9 mouse cellular contexts compared by ENCODE assay signal in genomic region chr1:91054815-91055214, GRCm38 (mm10). TPM values are rescaled to one million over a fixed set of nuclear protein-coding genes. Genes with fewer than 3 reads are reported as not detected.
DNase-seq lines count a peak whose midpoint lies in the region; ATAC-seq and TF ChIP-seq lines count a peak whose summit lies in the region.
"Had no signal": no experiment of that assay in that cellular context is flagged by ENCODE, and none has a peak within 500 bp of the region (broad histone marks: within the 10 kb centered on the region; RNA-seq: fewer than 3 reads in every experiment).

No protein-coding gene starts in this region.

- 81% methylated on average over 3 of the region's 3 CpGs for WGBS in hindbrain, embryonic 10.5 days
- 66% methylated on average over 3 of the region's 3 CpGs for whole genome bisulfite sequencing in hindbrain, embryonic 14.5 days
- WGBS in heart, embryonic 16.5 days, result 27% methylated on average over 3 of the region's 3 CpGs
- WGBS in lung, postnatal 0 days, result 18% methylated on average over 3 of the region's 3 CpGs
- 73% methylated on average over 3 of the region's 3 CpGs for whole genome bisulfite sequencing in forebrain, embryonic 12.5 days
- WGBS in forebrain, embryonic 14.5 days, result 76% methylated on average over 3 of the region's 3 CpGs

- H3K9ac ChIP-seq in hindbrain, embryonic 14.5 days, result no peak overlapping the region
- H3K9ac ChIP-seq in heart, embryonic 16.5 days (ENCODE audit: low read length), result peak overlapping the region; percentile 87
- H3K9ac ChIP-seq in lung, postnatal 0 days (replicated peaks; ENCODE audit: low read depth), result peak overlapping the region; percentile 71; the same call in 1 of the 2 replicates
- no peak overlapping the region for H3K9ac ChIP-seq in forebrain, embryonic 12.5 days
- no peak overlapping the region for H3K9ac ChIP-seq in forebrain, embryonic 14.5 days (ENCODE audit: low read length)

- TF ChIP-seq EP300 in lung, postnatal 0 days (IDR thresholded peaks at IDR 0.05), result no peak

- TF ChIP-seq CTCF in lung, postnatal 0 days (IDR thresholded peaks at IDR 0.05), result 0 out of 2 replicates have a peak, but pooled peaks have one; percentile 3

- no peak overlapping the region for H3K4me2 ChIP-seq in hindbrain, embryonic 14.5 days (replicated peaks)
- H3K4me2 ChIP-seq in heart, embryonic 16.5 days (ENCODE audit: low read depth, low read length), result peak overlapping the region; percentile 95
- H3K4me2 ChIP-seq in lung, postnatal 0 days (replicated peaks; ENCODE audit: low read depth, low read length), result peak overlapping the region; percentile 75
- no peak overlapping the region for H3K4me2 ChIP-seq in forebrain, embryonic 12.5 days
- no peak overlapping the region for H3K4me2 ChIP-seq in forebrain, embryonic 14.5 days (ENCODE audit: low read length)

- H3K27ac ChIP-seq in hindbrain, embryonic 10.5 days, result peak overlapping the region; percentile 45; the same call in 1 of the 2 replicates
- H3K27ac ChIP-seq in hindbrain, embryonic 14.5 days, result no peak overlapping the region
- H3K27ac ChIP-seq in heart, embryonic 16.5 days (ENCODE audit: low read length), result peak overlapping the region; percentile 97
- H3K27ac ChIP-seq in lung, postnatal 0 days (ENCODE audit: low read length), result peak overlapping the region; percentile 90
- no peak overlapping the region for H3K27ac ChIP-seq in forebrain, embryonic 12.5 days
- H3K27ac ChIP-seq in forebrain, embryonic 14.5 days (ENCODE audit: low read depth, low read length), result no peak overlapping the region

- H3K9me3 ChIP-seq in hindbrain, embryonic 10.5 days, result no peaks in the 10 kb centered on the region
- no peaks in the 10 kb centered on the region for H3K9me3 ChIP-seq in hindbrain, embryonic 14.5 days (ENCODE audit: control insufficient read depth, low read length)
- no peaks in the 10 kb centered on the region for H3K9me3 ChIP-seq in heart, embryonic 16.5 days (replicated peaks; ENCODE audit: control insufficient read depth, low read length)
- H3K9me3 ChIP-seq in lung, postnatal 0 days (ENCODE audit: low read length), result no peaks in the 10 kb centered on the region
- H3K9me3 ChIP-seq in forebrain, embryonic 12.5 days, result no peaks in the 10 kb centered on the region
- H3K9me3 ChIP-seq in forebrain, embryonic 14.5 days (replicated peaks; ENCODE audit: control insufficient read depth, low read length), result no peaks in the 10 kb centered on the region

- H3K27me3 ChIP-seq in hindbrain, embryonic 10.5 days (ENCODE audit: insufficient read depth, poor library complexity, severe bottlenecking), result peaks cover 32% of the 10 kb centered on the region
- peaks cover 9% of the 10 kb centered on the region; the same call in 1 of the 2 replicates for H3K27me3 ChIP-seq in hindbrain, embryonic 14.5 days (ENCODE audit: control insufficient read depth, insufficient read depth, low read length)
- H3K27me3 ChIP-seq in heart, embryonic 16.5 days (ENCODE audit: control insufficient read depth, insufficient read depth, low read length), result no peaks in the 10 kb centered on the region
- H3K27me3 ChIP-seq in lung, postnatal 0 days (replicated peaks; ENCODE audit: insufficient read depth, low read length), result no peaks in the 10 kb centered on the region
- H3K27me3 ChIP-seq in forebrain, embryonic 12.5 days, result peaks cover 35% of the 10 kb centered on the region
- peaks cover 9% of the 10 kb centered on the region for H3K27me3 ChIP-seq in forebrain, embryonic 14.5 days (replicated peaks; ENCODE audit: control insufficient read depth, insufficient read depth, low read length)

- no peak for ATAC-seq in hindbrain, embryonic 14.5 days (ENCODE audit: low FRiP score)
- ATAC-seq in heart, embryonic 16.5 days (replicated peaks; ENCODE audit: extremely low read depth, insufficient read depth, low FRiP score), result no peak
- ATAC-seq in lung, postnatal 0 days, result peak; percentile 48
- no peak for ATAC-seq in forebrain, embryonic 12.5 days (ENCODE audit: low FRiP score)
- ATAC-seq in forebrain, embryonic 14.5 days, result no peak

- peaks cover 53% of the 10 kb centered on the region for H3K4me1 ChIP-seq in hindbrain, embryonic 10.5 days (replicated peaks)
- H3K4me1 ChIP-seq in hindbrain, embryonic 14.5 days (replicated peaks; ENCODE audit: control insufficient read depth, insufficient read depth, low read length), result peaks cover 13% of the 10 kb centered on the region
- H3K4me1 ChIP-seq in heart, embryonic 16.5 days (ENCODE audit: control insufficient read depth, insufficient read depth, low read length), result peaks cover 57% of the 10 kb centered on the region
- peaks cover 29% of the 10 kb centered on the region; the same call in 1 of the 2 replicates for H3K4me1 ChIP-seq in lung, postnatal 0 days (ENCODE audit: insufficient read depth, low read depth, low read length)
- H3K4me1 ChIP-seq in forebrain, embryonic 12.5 days, result peaks cover 20% of the 10 kb centered on the region
- H3K4me1 ChIP-seq in forebrain, embryonic 14.5 days (ENCODE audit: control insufficient read depth, insufficient read depth, low read length), result no peaks in the 10 kb centered on the region

- peak overlapping the region; percentile 6; the same call in 1 of the 2 replicates for H3K4me3 ChIP-seq in hindbrain, embryonic 10.5 days
- H3K4me3 ChIP-seq in hindbrain, embryonic 14.5 days (replicated peaks; ENCODE audit: low read length), result no peak overlapping the region
- H3K4me3 ChIP-seq in heart, embryonic 16.5 days (ENCODE audit: low read length), result peak overlapping the region; percentile 71
- H3K4me3 ChIP-seq in lung, postnatal 0 days (ENCODE audit: low read depth, low read length), result peak overlapping the region; percentile 50
- no peak overlapping the region for H3K4me3 ChIP-seq in forebrain, embryonic 12.5 days (replicated peaks)
- H3K4me3 ChIP-seq in forebrain, embryonic 14.5 days (ENCODE audit: low read depth, low read length), result no peak overlapping the region

- no peaks in the 10 kb centered on the region for H3K36me3 ChIP-seq in hindbrain, embryonic 10.5 days
- no peaks in the 10 kb centered on the region for H3K36me3 ChIP-seq in hindbrain, embryonic 14.5 days (replicated peaks; ENCODE audit: control insufficient read depth, insufficient read depth)
- H3K36me3 ChIP-seq in heart, embryonic 16.5 days (ENCODE audit: control insufficient read depth, insufficient read depth), result no peaks in the 10 kb centered on the region
- no peaks in the 10 kb centered on the region for H3K36me3 ChIP-seq in lung, postnatal 0 days (ENCODE audit: insufficient read depth, low read length)
- H3K36me3 ChIP-seq in forebrain, embryonic 12.5 days (replicated peaks), result no peaks in the 10 kb centered on the region
- H3K36me3 ChIP-seq in forebrain, embryonic 14.5 days (ENCODE audit: control insufficient read depth, insufficient read depth, low read length), result no peaks in the 10 kb centered on the region

- no peak for DNase-seq in hindbrain, embryonic 10.5 days (ENCODE audit: low spot score)
- no peak for DNase-seq in hindbrain, embryonic 14.5 days (ENCODE audit: low spot score)
- DNase-seq in B cell, adult 2 months, result peak; percentile 42 to 45
- peak; percentile 93 for DNase-seq in lung, postnatal 0 days (ENCODE audit: low spot score)
- DNase-seq in adrenal gland, adult 2 months, result no peak
- DNase-seq in forebrain, embryonic 14.5 days (ENCODE audit: low spot score), result no peak
- DNase-seq: cerebellum, adult 8-10 months had no signal

RNA-seq across cellular contexts. Expression of gene Lrrfip1, which starts 56.3 kb away (rescaled TPM):
- 18.3 and 21.9 TPM in 2 replicates for polyA plus RNA-seq in hindbrain, embryonic 10.5 days (2016; fragmentation: Nextera tagmentation; extraction: Ambion mirVana)
- 39.5 and 43.3 TPM in 2 replicates for polyA plus RNA-seq in hindbrain, embryonic 14.5 days (2014; fragmentation: Nextera tagmentation; extraction: Ambion mirVana)
- polyA plus RNA-seq in heart, embryonic 16.5 days (2015; fragmentation: Nextera tagmentation; extraction: Ambion mirVana), result 156 TPM in 2 replicates
- 83.1 and 101 TPM in 2 replicates for polyA plus RNA-seq in lung, postnatal 0 days (2015; fragmentation: Nextera tagmentation; extraction: Ambion mirVana)
- 19.6 and 19.9 TPM in 2 replicates for polyA plus RNA-seq in forebrain, embryonic 12.5 days (2016; fragmentation: Nextera tagmentation; extraction: Ambion mirVana)
- 10 to 100 TPM; 63.2 to 63.4 TPM for total RNA-seq in adrenal gland, adult 2 months (2021)
- 9.2 and 9.4 TPM in 2 replicates for polyA plus RNA-seq in adrenal gland, adult 2 months (2012; rRNA removed)
- 27.2 and 35.6 TPM in 2 replicates for polyA plus RNA-seq in forebrain, embryonic 14.5 days (2014; fragmentation: Nextera tagmentation; extraction: Ambion mirVana)

Comparison
In these comparisons a context has a peak if more than half of its experiments do, and no peak if none do; other contexts are left out.
1. H3K27ac ChIP-seq: peak in hindbrain, embryonic 10.5 days (single experiment), heart, embryonic 16.5 days (single experiment) and lung, postnatal 0 days (single experiment); none in hindbrain, embryonic 14.5 days (single experiment), forebrain, embryonic 12.5 days (single experiment) and forebrain, embryonic 14.5 days (single experiment).
2. H3K4me3 ChIP-seq: peak in hindbrain, embryonic 10.5 days (single experiment), heart, embryonic 16.5 days (single experiment) and lung, postnatal 0 days (single experiment); none in hindbrain, embryonic 14.5 days (single experiment), forebrain, embryonic 12.5 days (single experiment) and forebrain, embryonic 14.5 days (single experiment).
3. DNase-seq: peak in B cell, adult 2 months (2 of 2) and lung, postnatal 0 days (single experiment); none in hindbrain, embryonic 10.5 days (single experiment), hindbrain, embryonic 14.5 days (single experiment), adrenal gland, adult 2 months (single experiment) and forebrain, embryonic 14.5 days (single experiment).
4. H3K4me2 ChIP-seq: peak in heart, embryonic 16.5 days (single experiment) and lung, postnatal 0 days (single experiment); none in hindbrain, embryonic 14.5 days (single experiment), forebrain, embryonic 12.5 days (single experiment) and forebrain, embryonic 14.5 days (single experiment).
5. H3K9ac ChIP-seq: peak in heart, embryonic 16.5 days (single experiment) and lung, postnatal 0 days (single experiment); none in hindbrain, embryonic 14.5 days (single experiment), forebrain, embryonic 12.5 days (single experiment) and forebrain, embryonic 14.5 days (single experiment).